Mouse (Mus musculus) natural killer cell, adult 2 months (primary cell): ENCODE results near the gene Ercc6l2.

Experiments
- DNase-seq, 2 experiments: peaks; one replicate each; pipeline ENCODE4 v3.0.0; 2022; ENCODE audit warnings: low spot score in 2 of 2

Ercc6l2 gene

DNA sequence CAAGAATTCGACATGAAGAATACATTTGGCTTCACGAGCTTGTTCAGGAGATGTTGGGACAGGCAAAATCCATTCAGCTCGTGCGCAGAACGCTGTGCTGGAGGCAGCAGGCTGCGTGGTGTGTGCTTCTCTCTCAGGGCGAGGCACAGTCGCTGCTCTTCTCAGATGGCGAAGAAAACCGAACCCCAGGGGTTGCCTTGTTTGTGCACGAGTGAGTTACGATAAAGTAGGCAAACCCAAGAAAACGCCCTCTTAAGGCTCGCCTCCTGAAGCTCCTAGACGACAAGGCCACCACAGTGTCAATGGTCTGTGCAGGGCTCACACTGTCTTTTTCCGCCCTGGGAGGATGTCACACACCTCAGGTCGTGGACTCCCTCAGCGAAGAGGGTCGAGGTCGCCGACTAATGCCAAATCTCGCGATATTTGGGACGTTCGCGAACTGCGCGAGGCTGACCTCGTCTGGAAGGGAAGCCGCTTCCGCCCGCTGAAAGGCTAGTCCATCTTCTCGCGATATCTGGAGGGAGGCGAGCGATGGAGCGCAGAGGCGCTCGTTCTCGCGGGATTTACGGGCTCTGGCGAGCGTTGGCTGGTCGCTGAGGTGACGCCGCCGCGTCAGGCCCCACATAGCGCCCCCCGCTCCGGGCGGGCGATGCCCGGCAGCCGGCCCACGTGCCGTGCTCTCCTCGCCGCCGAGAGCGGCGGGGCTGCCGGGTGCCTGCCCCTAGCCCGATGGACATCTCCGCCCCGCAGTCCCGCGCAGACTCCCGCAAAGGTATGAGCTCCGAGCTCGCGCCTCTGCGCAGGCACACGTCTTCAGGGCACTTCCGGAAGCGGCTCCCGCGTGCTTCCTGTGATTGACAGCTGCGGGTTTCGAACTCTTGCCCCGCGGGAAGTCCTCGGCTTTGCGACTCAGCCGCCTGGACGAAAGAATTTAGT, at the start of gene Ercc6l2:
Ercc6l2 (plus strand) TSS at position 495 of the 936 bp plus-strand sequence.
- peak; percentile 99 to 100 for DNase-seq

DNA sequence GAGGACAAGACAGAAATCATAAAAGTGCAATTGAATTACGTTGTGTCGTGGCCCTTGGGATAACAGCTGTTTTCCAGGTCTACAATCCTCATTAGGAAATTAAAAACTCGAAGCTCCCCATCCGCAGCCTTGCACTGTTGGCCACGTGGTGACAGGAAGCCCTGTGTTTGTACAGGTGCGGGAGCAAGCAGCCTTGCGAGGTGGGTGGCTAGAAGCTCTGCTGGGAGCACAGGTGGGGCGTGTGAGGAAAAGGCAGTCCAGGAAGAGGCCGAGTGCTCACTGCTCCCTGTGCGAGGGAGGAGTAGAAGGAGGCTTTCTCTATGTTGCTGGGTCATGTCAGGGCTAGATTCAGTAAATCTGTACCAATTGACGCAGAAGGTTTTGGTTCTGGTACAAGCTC, 49.0 kb upstream of the Ercc6l2 start:
- DNase-seq = no peak

DNA sequence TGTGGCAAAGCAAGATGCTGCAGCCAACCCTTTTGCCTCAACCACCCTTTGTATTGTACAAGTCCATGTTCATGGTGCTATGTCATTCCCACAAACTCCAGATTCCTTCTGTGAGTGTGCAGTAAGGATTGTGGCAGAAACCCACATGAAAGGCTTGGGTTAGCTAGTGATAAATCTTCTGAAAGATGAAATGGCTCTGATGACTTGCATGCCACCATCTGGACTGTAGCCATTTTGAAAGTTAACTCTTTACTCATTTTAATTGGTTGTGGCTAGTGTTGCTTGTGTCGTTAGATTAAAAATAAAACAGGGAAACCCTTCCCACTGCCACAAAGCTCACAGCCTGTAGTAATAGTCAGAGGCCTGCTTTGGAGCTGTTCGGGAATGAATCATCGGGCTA, 44.0 kb upstream of the Ercc6l2 start:
- DNase-seq = no peak

DNA sequence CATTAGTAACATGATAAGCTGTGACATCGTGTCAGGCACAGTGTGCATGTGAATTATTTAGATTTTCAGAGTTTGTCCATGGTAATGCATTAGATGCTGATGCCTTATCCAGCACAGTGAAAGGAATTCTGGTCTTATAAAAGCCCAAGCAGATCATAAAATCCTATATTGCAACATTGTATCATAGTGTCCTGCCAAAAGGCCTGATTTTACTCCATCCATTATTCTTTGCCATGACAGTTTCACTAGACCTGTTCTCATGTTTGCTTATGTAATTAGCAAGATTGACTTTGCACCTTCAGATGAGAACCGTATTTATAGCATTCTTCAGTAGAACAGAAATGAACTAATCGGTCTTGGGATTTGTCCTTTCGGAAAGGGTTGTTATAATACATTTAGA, 36.1 kb upstream of the Ercc6l2 start:
- DNase-seq = no peak

DNA sequence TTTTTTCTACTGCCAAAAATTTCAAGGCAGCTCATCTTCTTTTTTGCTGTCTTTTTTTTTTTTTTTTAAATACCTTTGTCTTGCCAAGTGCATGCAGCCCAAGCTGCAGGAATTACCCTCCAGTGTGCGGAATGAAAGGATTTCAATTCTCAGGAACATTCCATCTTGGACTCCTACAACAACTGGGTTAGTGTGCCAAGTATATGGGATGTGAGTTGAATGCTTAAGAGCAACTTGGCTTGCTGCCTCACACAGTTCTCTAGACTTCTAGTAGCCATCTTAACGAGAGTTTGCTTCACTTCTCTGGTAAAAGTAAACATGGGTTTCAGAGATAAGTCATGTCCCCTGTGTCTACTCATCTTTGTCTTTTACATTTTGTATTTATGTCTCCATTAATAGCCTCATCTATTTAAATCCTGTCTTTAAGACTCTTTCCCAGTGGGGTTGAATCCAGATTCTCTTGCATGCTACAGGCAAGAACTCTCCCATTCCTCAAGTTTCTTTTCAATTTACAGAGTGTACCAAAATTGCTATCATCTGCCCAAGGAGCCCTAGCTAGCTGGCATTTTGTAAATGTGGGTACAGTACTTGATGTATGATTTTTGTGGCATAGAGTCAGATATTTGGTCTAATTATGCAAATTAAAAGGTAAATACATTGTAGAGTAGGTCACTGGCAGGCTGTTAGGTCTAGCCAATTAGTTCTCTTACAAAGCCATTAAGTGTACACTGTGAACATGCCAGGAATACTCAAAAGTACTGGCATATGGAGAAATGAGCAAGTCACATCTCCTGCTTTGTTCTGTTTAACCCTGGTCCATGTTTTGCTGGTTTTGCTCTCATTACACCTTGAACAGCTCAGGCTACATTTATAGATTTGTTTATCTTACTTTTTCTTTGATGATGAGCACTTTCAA, 35.4 kb upstream of the Ercc6l2 start:
- no peak for DNase-seq

DNA sequence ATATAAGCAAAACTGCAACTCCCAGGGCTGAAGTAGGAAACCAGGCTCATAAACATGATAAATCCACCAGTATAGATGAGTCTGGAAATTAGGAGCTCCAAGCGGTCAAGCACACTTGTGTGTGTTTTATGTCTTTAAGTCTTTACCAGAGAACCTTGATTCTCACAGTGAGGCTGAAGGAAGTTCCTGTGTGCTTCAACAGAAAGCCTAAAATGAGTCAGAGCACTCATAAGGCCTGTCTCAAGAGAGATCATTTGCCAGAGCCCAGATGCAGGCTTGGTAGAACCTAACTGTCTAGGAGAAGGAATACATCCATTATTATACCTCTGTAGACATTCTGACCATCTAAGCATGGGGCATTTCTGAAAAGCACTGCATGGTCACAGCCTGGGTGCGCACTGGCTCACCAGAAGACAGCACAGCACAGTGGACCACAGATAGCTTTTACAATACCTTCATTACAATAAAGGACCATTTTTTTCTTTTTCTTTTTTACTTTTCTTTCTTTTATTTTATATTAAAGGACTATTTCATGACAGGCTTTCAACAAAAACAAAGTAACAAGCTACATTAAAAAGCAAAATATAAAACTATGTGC, 22.7 kb upstream of the Ercc6l2 start:
- no peak for DNase-seq

DNA sequence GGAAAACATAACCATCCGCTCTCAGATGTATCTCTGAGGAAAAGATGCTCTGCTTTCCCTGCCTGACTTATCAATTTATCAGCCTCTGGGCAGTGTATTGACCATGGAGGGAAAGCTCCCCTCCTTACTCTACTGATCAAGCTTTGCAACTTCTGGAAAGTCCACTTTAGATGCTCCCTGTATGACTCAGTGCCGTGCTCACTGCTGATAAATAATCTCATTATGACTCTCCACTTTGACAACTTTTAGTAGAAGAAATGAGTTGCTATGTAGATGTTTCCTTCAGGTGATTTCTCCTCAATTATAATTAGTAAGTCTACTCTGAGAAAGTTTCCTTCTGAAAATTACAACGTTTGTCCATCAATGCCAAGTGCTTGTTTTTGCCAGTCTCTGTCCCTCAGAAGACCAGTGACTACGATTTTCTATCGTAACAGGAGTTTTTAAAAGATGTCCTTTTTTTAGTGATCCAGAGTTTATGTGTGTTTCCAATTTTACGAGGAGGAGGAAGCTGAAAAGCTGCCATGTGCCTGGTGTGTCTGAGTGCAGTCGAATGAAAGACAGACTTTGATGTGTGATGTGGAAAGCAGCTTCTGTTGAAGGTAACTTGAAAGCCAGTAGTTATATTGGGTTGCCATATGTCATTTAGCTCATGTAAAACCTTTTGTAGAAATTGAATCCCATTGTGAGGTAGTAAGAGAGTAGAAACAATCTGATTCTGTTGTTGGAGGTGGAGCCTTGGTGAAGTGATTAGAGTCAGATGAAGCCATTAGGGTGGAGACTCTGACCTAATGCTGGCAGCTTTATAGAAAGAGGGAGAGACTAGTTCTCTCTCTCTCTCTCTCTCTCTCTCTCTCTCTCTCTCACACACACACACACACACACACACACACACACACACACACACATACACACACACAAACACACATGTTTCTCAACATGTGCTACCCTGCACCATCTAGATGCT, 21.4 kb upstream of the Ercc6l2 start:
- DNase-seq = no peak

DNA sequence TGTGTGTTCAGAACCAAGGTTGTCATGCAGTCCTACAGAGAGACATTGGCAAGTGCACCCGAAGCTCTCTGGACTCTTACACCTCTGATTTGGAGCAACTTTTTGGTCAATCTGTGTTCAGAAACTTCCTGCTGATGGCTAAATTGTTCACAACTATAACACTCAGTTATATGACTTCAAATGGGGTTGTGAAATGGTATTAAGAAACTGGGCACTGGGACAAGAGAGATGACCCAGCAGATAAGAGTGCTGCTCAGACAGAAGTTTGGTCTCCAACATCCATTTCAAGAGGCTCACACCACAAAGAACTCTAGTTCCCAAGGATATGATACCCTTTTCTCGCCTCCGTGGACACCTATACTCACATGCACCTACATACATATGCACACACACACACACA, 16.4 kb upstream of the Ercc6l2 start:
- no peak for DNase-seq

DNA sequence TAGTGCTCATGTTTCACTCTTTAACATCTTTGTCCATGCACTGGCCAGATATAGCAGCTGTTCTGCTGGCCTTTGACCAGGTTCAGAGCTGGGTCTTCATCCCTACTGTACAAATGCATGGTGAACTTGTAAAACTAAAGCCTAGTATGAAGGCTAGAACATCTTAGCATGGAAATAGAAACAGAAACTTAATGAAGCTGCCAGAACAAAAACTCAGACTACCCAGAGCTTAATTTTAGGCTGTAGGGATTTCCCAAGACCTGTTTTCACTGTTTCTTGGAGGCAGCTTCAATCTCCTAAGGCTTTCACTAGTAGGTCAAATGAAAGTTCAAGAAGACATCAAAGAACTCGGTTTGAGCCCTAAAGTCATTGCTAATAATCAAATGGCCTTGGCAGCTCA, 15.1 kb upstream of the Ercc6l2 start:
- no peak for DNase-seq

DNA sequence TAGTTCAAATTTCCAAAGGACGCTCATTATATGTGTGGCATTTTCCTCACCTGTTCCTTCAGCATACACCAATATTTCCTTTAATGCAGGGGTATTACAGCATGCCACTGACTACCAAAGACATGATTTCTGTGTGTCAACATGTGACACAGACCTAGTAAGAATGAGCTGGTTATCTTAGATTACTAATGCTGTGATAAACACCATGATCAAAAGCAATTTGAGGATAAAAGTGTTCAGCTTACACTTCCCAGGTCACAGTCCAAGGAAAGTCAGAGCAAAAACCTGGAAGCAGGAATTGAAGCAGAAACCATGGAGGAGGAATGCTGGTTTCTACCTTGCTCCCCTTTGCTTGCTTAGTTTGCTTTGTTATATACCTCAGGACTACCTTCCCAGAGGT, 13.8 kb upstream of the Ercc6l2 start:
- no peak for DNase-seq

DNA sequence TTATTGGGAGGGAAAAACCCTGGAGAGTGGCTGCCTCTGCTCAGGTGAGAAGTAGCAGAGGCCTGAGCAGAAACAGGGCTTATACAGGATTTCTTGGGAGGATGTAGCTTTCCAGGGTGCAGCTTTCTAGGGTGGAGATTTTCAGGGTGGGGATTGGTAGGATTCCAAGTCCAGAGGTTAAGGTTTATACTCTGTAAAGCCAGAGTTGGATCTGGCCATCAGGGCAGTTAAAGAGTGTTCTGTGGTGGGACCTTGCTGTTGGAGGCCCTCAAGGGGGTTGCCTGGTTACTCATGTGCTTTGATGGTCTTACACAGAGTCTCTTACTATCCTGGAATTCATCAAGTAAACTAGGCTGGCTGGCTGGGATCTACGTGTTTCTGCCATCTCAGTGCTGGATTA, 7.8 kb upstream of the Ercc6l2 start:
- no peak for DNase-seq

DNA sequence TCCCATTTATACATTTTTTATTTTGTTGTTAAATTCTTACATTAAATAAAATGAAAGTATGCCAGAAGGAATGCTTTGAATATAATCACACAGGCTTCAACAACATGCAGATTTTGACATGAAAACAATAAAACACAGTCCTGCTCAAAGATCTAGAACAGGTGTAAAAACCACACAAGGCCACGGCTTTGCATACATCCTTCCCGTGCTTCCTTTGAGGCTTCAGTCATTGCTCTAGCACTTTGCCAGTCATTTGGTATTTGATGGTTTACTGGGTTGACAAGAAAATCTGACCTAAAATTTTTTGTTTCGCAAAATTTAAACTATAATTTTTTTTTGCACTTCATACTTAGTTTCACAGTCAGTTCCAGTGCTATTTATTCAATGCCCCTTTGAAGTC, 7.1 kb upstream of the Ercc6l2 start:
- DNase-seq = no peak

DNA sequence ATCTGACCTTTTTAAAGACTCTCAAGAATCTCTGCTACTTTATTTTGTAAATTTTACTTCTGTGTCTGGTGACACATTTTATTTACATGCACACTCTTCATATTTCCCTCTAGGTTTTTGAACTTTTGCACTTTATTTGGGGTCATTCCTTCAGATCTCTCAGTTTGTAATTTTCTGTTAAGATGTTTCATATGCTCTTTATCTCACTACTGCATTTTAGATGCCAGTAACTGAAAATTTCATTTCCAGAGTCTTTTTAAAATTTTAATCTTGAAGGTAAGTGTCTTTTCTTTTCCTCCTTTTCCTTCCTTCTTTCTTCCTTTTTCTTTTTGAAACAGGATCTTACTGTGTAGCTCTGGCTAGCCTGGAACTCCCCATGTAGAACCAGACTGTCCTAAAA, 3.6 kb upstream of the Ercc6l2 start:
- no peak for DNase-seq

DNA sequence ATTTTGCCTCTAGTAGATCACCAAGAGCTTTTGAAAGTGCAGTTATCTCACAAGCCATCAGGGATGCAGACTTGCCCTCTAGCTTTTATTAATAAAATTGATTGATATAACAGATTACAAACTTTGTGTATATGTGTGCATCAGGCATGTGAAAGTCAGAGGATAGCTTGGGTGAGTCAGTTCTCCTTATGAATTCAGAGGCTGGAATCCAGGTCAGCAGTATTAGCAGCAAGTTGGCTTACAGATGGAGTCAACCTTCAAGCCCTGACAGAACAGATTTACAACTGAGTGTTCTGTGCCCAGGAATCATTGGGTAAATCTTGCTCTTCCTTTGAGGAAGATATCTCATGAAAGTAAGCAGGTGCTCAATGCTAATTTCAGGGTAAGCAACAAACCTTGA, 891 bp downstream of the Ercc6l2 start:
- no peak for DNase-seq

DNA sequence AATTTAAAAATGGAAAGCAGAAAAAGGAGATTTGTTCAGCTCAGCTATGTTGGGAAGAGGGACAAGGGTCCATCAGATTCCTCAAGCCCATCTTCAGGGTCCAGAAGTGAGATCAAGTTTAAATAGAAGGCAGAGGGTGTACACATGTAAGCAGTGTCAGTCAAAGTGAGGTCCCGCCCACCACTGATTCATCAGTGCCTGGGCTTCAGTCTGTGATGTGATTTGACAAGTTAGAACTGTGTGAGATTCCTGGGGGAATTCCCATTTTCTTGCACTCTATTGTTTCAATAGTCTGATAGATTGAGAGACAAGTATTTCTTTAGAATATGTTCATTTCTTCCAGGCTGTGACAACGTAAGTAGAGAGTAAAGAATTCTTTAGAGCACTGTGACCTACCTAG, 30.7 kb downstream of the Ercc6l2 start:
- DNase-seq = no peak

DNA sequence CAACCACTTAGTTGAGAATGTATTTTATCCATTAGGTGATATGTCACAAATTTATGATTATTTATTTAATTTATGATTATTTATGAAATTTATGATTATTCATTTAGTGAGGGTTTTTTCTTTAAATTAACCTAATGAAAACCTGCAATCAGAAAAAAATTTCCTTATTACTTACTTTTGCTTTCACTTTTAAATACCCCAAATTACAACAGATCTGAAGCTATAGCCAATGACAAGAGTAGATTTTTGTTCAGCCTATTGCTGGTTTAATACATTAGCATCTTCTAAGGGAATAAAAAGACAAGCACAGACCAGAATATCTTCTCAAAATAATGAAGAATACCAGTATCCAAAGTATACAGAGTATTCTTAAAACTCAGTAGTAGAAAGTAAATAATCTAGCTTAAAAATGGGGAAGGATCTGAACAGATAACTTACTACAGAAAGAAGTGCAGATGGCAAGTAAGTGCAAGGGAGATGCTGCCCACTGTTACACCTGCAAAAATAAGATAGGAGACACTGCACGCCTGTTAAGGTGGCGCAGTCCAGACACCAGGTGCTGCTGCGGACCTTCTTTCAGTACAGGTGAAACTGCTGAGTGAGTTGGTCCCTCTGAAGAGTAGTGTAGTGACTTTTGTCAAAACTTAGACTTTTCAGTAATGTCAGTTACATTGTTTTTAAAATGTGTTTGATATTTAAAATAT, 35.4 kb downstream of the Ercc6l2 start:
- no peak for DNase-seq

DNA sequence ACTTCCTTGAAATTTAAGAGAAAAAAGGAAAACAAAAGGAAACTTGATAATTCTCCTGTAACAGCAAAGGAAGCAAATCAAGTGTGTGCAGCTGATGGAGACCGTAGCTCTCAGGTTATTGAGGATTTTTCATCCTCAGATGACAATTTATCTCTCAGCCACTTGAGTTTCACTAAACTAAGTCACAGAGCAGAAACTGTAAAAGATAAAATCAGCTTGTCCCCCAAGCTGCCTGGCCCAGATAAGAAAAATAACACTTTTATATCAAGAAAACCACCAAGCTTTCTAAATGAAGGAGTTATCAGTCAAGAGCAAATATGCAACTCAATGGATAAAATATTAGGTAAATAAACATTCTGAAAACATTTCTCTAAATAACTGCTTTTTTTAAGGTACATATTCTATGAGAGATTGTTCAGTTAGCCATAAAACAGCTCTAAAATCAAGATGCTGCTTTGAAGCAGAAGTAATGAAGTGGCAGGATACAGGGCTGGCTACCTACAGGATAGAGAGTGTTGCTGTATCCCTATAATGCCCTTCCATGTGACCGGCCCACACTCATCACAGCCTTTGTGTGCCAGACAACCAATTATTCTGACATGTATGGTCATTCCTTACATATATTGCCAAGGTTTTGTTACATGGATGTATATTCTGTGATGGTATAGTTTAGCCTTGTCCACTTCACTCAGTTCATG, 57.7 kb downstream of the Ercc6l2 start:
- DNase-seq = no peak

DNA sequence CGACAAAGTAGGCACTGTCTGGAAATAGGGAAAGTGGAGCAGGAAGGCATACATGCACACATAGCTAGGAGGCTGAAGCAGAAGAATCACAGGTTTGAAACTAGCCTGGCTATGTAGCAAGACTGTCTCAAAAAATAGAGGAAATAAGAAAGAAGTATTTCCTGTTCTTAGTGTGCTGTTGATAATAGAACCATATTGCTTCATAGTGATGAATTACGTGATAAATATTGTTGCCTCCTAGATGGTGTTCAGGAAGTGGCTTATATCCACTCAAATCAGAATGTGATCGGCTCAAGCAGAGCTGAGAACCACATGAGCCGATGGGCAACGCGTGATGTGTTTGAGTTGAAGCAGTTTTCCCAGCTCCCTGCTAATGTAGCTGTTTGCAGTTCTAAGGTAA, 62.1 kb downstream of the Ercc6l2 start:
- no peak for DNase-seq

DNA sequence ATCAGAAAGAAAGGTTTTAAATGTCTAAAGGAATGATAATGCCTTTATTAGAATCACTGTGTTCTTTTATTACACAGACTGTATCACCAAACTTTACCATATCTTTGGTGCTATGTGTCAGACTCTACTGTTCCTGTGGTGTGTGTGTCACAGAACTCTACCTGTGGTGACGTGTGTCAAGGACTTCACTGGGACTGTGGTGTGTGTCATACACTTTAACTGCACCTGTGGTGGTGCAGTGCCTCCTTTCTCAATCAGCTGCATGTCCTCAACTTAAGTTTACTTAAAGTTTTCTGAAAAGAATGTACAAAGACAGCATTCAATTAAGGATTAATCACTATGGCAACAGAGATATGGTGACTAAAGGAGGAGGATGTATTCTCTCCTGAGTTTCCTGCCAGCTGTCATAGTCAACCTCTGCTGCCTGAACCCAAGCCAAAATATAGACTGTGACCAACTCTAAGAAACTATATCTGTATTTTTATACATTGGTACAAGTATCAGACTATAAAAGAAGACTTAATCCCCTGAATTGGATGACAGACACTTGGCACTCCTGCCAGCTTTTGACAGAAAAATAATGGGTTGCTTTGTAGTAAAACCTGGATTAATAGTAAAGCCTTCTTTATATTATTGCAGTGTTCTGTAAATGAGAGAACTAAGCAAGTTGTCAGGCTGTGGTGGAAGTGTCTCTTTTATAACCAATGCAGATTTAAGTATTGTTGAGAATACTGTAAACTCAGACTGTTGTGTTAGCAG, 64.2 kb downstream of the Ercc6l2 start:
- no peak for DNase-seq
